Mouse (Mus musculus) layer of hippocampus, adult 9-10 months (tissue): Measurements from ENCODE around the gene Zfp36l2.

ENCODE experiments used
- DNase-seq: peaks from one replicate; pipeline ENCODE4 v3.0.0; 2022; ENCODE audit warnings: low spot score

Zfp36l2 gene

DNA sequence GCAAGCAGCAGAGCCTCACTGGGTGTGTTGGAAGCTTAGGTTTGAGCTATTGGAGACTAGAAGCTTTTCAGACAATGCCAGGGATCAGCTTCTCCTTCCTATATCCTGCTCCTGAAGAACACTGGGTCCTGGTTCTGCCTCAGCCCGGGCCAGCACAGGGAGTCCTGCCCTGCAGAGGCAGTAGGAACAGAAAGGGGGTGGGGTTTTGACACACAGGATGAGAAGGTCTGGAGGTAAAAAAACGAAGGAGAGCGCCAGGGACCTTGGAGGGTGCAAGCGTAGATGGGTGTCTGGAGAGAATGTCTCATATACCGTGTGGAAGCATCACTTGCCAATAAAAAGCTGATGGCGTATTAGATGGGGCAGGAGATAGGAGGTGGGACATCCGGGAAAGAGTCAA lies 11.3 kb downstream of the Zfp36l2 start:
- DNase-seq: no peak

GRCm38 (mm10) chr17:84175196-84175595 lies 12.6 kb downstream of the Zfp36l2 start:
- no peak for DNase-seq

DNA sequence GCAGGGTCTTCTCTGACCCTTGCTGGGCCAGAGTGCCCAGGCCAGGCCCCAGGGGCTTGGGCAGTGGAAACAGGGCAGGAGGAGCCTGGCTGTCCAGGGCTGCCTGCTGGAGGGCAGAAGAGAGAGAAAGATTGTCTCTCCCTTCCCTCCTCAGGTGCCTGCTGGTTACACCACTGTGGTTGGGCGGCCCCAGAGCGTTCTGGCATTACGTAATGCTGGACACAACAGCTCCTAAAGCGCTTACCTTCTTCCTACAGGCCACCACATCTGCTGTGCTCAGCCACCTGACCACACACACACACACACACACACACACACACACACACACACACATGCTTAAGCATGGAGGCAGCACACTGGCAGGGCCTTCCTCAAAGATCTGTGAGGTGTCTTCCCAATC lies 20.4 kb downstream of the Zfp36l2 start:
- DNase-seq: no peak

GRCm38 (mm10) chr17:84166135-84166860 lies 21.4 kb downstream of the Zfp36l2 start:
- DNase-seq: no peak

- DNase-seq: no peak
Observed at GRCm38 (mm10) chr17:84165735-84166134, 22.0 kb downstream of the Zfp36l2 start.

GRCm38 (mm10) chr17:84164146-84164545 lies 23.6 kb downstream of the Zfp36l2 start:
- DNase-seq: no peak

DNA sequence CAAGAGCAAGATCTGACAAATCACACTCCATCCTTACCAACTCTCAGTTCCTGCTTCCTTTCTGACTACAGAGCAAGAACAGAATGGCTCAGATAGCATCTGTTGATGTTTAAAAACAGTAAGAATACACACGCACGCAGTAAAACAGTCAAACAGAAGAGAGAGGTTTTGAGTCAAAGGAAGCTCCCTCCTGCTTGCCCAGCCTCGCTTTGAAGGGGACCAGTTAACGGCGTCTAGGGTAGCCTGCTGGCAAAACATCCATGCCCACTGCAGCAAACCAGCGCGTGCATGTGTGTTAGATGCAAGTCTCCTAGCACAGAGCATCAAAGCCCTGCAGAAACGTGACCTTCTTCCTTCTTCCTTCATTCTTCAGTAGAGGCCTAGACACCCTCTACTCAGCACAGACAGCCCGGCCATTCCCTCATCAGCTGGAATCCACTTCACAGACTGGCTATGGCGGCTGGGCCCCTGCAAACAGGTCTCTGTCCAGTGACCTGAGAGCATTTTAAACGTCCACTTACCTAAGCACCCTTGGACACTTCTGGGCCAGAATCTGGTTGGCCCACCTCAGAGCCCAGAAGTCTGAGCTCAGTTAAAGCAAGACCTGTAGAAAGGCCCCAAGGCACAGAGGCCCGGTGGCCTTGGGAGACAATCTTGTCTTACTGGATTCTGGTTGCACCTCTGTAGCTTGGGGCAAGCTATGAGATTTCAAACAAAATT lies 24.5 kb downstream of the Zfp36l2 start:
- DNase-seq: no peak

DNA sequence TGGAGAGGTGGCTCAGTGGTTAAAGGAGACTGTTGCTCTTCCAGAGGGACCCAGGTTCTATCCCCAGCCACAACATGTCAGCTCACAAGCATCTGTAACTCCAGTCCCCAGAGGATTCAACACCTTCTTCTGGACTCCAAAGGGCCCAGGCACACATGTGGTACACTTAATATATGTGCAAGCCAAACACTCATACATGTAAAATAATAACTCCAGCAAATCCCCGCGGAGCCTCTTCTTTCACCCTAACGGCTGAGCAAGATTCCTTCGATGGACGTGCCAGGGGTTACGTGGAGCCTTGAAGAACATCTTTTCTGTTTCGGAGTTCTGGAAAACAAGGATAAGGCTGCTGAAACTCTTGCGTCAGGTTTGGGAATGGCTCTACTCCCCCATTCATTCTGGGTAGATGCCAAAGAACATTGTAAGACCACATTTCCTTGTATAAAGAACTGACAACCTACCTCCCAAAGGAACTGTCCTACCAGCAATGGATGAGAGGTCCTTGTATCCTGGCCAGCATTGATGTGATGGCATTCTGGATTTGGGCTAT lies 25.5 kb downstream of the Zfp36l2 start:
- DNase-seq: no peak

GRCm38 (mm10) chr17:84161231-84161854 lies 26.4 kb downstream of the Zfp36l2 start:
- no peak for DNase-seq

GRCm38 (mm10) chr17:84158891-84159290 lies 28.9 kb downstream of the Zfp36l2 start:
- no peak for DNase-seq

DNA sequence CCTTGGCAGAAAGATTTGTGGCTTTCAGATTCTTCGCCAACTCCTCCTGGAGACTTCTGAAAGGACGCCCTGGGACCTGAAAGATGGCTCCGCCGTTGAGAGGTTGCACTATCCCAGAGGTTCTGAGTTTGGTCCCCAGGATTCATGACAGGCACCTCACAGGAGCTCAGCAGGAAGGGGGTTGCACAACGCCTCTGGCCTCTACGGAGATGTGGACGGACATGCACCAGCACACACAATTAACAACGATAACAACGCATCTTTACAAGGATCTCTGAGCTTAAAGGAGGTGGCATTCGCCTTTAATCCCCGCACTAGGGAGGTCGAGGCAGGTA lies 29.3 kb downstream of the Zfp36l2 start:
- no peak for DNase-seq

GRCm38 (mm10) chr17:84157743-84158460 lies 29.8 kb downstream of the Zfp36l2 start:
- no peak for DNase-seq

DNA sequence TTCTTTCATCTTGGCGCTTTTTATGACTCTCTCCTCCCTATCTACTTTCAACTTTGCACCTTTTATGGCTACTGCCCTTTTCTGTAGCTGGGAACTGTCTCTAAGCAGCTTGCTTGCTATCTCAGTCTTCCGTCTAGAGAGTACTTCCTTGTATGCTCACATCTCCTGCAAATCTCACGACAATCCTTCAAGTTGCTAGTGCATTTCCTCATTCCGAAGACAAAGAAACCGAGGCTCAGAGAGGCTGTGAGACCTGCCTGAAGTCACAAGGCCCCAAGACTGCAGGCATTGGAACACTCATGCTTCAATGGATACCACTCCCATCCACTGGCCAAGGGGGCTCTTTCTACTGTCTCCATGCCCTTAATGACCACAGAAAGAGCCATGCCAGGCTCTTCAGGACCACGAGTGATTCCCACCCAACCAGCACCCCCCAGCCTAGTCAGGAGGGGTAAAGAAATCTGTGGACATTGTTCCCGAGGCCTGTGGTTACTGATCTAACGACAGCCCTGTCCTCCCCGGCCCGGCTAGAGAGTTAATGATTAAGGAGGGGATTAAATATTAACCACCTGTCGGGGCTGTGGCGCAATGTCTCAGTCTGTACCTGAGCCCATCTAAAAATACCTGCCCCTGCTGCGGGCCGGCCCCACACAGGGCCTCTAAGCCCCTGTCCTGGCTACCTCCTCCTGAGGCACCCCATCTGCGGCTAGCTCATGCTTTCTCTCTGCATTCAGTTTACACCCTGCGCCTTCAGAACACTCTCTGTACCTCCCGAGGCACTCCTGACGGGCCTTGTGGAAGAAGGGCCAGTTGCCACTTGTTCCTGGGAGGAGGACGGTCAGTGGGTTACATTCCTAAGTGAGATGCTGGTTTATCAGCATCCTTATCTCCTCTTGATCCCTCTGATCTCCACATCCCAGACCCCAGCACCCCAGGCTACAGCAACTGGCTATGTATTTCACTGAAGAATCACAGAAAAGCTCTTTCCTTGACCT lies 30.7 kb downstream of the Zfp36l2 start:
- no peak for DNase-seq

- no peak for DNase-seq
Observed at GRCm38 (mm10) chr17:84156227-84156573, 31.5 kb downstream of the Zfp36l2 start.

- no peak for DNase-seq
Observed at GRCm38 (mm10) chr17:84155516-84156226, 32.1 kb downstream of the Zfp36l2 start.

- no peak for DNase-seq
Observed at GRCm38 (mm10) chr17:84155029-84155338, 32.8 kb downstream of the Zfp36l2 start.

DNA sequence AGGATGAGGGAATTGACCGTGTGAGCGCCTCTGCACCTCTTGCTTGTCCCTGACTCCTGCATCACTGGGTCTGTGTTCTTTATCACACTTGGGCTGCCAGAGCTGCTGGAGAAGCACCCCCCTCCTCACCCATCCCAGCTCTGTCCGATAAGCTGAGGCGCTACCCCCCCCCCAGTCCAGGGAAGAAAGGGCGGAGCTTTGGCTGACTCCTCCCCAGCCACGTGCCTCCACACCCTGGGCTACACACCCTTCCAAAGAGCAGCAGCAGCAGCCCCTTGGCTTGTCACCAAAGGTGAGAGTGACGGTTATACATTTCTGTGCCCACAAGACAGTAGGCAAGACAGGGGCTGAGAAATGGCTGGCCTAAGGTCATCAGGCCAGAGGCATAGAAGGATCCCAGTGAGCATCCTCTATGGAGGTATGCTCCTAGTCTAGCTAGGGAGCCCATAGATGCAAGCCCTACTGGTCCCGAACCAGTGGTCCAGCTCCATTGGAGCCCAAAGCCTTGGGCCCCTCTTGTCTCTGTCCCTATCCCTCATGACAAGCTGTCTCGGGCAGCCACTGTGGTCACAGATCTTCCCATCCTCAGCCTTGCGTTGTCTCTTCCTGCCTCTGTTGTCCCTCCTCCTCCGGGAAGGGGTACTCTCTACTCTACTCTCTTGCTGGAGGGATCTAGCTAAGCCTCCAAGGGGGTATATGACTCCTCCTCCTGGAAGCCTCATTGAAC lies 33.3 kb downstream of the Zfp36l2 start:
- no peak for DNase-seq

DNA sequence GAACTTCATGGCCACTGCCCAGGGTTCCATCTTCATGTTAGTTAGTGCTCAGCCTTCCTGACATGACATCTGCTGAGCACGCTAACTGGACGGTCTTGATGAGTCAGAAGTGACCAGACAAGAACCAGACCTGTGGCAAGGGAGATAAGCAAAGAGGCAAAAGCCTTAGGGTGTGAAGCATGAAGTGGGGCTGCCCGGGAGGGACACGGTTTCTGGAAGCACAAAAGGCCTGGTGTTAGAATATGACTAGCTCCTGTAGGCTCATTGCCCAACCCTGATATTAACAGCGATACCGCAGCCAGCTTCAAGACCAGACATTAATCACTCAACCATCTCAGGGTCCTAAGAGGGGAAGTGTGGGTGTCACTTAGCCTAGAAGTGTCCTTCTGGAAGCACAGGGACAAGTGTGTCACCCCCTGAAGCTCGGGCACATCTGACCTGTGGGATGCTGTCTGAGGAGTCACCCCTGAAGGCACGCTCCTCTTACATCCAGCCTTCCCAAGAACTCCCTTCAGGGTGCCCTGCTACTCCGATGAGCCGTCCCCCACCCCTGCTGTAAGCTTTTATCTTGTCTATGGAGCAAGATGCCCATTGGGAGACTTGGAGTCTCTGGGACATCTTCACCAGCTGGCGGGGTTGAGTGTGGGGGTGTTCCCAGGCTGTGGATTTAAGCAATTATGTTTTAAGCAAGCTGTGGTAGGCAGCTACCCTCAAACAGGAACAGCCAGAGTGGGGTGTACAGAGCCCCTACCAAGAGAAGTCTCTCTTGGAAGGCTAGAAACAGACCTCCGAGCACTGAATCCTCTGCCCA lies 34.6 kb downstream of the Zfp36l2 start:
- DNase-seq: no peak
